Mouse (Mus musculus) layer of hippocampus, adult 2 months (tissue): ENCODE data around the gene Morn5. TPM values are rescaled to one million over a fixed set of nuclear protein-coding genes. Genes with fewer than 3 reads are reported as not detected.
A peak's percentile ranks its signal among the peaks of the same experiment; 100 is the strongest.

ENCODE experiments used
- DNase-seq, 2 experiments: peaks; one replicate each; pipeline ENCODE4 v3.0.0; 2022; ENCODE audit warnings: low spot score in 2 of 2
- H3K27ac ChIP-seq: fragments of 200-600 bp; 2 replicates; pipeline ENCODE4 v1.8.1; 2022
- H3K4me3 ChIP-seq: fragments of 200-600 bp; 2 replicates; pipeline ENCODE4 v1.8.1; 2022; ENCODE audit warnings: mild to moderate bottlenecking
- CTCF ChIP-seq: fragments of 200-600 bp; conservative IDR thresholded peaks from 2 replicates; pipeline ENCODE4 v1.8.1; 2022; ENCODE audit warnings: antibody characterized with exemption, mild to moderate bottlenecking, moderate library complexity
- total RNA-seq, 2 experiments: library from RNA; stranded (reverse); gene quantifications; 2 replicates each; pipeline ENCODE4 v1.2.3; 2021

The Morn5 gene
- total RNA-seq, 2 experiments from 2014 or later = 1.4 to 1.7 TPM

GRCm38 (mm10) chr2:36102559-36102946, 53.3 kb downstream of the Morn5 start:
- Histone ChIP-seq H3K27ac (no peak overlapping the region), H3K4me3 (no peak overlapping the region; the same call in 1 of the 2 replicates)
- no peak for DNase-seq

GRCm38 (mm10) chr2:36103069-36103554, 53.9 kb downstream of the Morn5 start:
- peak overlapping the region; percentile 19 for H3K4me3 ChIP-seq
- TF ChIP-seq CTCF = no peak
- DNase-seq = no peak
- H3K27ac ChIP-seq = no peak overlapping the region

More at GRCm38 (mm10) chr2:36102559-36102946, 53.3 kb downstream of the Morn5 start:
- no peak for TF ChIP-seq CTCF

- no peak for TF ChIP-seq CTCF
- Histone ChIP-seq H3K27ac (no peak overlapping the region), H3K4me3 (peak overlapping the region; percentile 19)
- no peak for DNase-seq
Observed at GRCm38 (mm10) chr2:36103555-36104367, 54.5 kb downstream of the Morn5 start.

GRCm38 (mm10) chr2:36104436-36104955, 55.2 kb downstream of the Morn5 start:
- H3K4me3 ChIP-seq = peak overlapping the region; percentile 42
- no peak overlapping the region; the same call in 1 of the 2 replicates for H3K27ac ChIP-seq
- no peak for DNase-seq
- TF ChIP-seq CTCF = no peak

- DNase-seq = no peak
- no peak within 1 kb of the TSS; the same call in 1 of the 2 replicates for H3K27ac ChIP-seq
- TF ChIP-seq CTCF = no peak
- peak within 1 kb of the TSS; percentile 42 for H3K4me3 ChIP-seq
Observed at GRCm38 (mm10) chr2:36104956-36105741, 55.9 kb downstream of the Morn5 start, which contains the start of gene Lhx6. Lhx6 (minus strand) TSS chr2:36105408.

GRCm38 (mm10) chr2:36108615-36109014, 59.4 kb downstream of the Morn5 start:
- TF ChIP-seq CTCF = no peak
- Histone ChIP-seq H3K4me3 (no peak overlapping the region), H3K27ac (no peak overlapping the region)
- DNase-seq = no peak

- Histone ChIP-seq H3K27ac (no peak overlapping the region), H3K4me3 (no peak overlapping the region)
- no peak for DNase-seq
- TF ChIP-seq CTCF = no peak
Observed at GRCm38 (mm10) chr2:36112632-36113031, 63.4 kb downstream of the Morn5 start.

- Histone ChIP-seq H3K4me3 (no peak overlapping the region), H3K27ac (no peak overlapping the region)
- no peak for TF ChIP-seq CTCF
- DNase-seq = no peak
Observed at GRCm38 (mm10) chr2:36126795-36127429, 77.7 kb downstream of the Morn5 start.

GRCm38 (mm10) chr2:36127973-36128372, 78.7 kb downstream of the Morn5 start:
- DNase-seq = no peak
- TF ChIP-seq CTCF = no peak
- Histone ChIP-seq H3K4me3 (no peak overlapping the region), H3K27ac (no peak overlapping the region)

GRCm38 (mm10) chr2:36129051-36129450, 79.8 kb downstream of the Morn5 start:
- H3K4me3 ChIP-seq = no peak overlapping the region
- no peak overlapping the region for H3K27ac ChIP-seq
- TF ChIP-seq CTCF = no peak
- no peak for DNase-seq

Other genes with a start within 250 kb of the Morn5 start
- gene Ttll11, start 69.5 kb upstream of the Morn5 start, total RNA-seq = 10 to 100 TPM; 33.9 to 38.8 TPM
- gene Ndufa8, start 52 bp upstream of the Morn5 start, total RNA-seq = 100 to 1,000 TPM; 175 to 180 TPM
- gene Lhx6, start 56.0 kb downstream of the Morn5 start, total RNA-seq = 10 to 100 TPM; 15.5 to 16.0 TPM
- 10 to 100 TPM; 13.8 to 18.6 TPM for gene Mrrf, start 86.9 kb downstream of the Morn5 start, total RNA-seq
- gene Rbm18, start 87.3 kb downstream of the Morn5 start, total RNA-seq = 10 to 100 TPM; 41.7 to 46.3 TPM
- gene Ptgs1, start 181.0 kb downstream of the Morn5 start, total RNA-seq = 10 to 100 TPM; 17.1 to 19.1 TPM